Mouse (Mus musculus) liver, postnatal 0 days (tissue): ENCODE data around the gene 9930021J03Rik. TPM values are rescaled to one million over a fixed set of nuclear protein-coding genes. Genes with fewer than 3 reads are reported as not detected.

Source experiments
- ATAC-seq: fragments of 200-750 bp; cut with Nextera tagmentation; 2 replicates; pipeline ENCODE4 v1.8.0; 2017; ENCODE audit warnings: mild to moderate bottlenecking, moderate library complexity
- DNase-seq: peaks from one replicate; pipeline ENCODE4 v3.0.0-alpha.2; 2016
- H3K27ac ChIP-seq: fragments of 300-500 bp; sonication (generic); 2 replicates; pipeline ENCODE4 v1.5.1; 2014; ENCODE audit warnings: antibody characterized with exemption, moderate library complexity, mild to moderate bottlenecking, low read depth
- H3K27me3 ChIP-seq: fragments of 300-500 bp; sonication (generic); 2 replicates; pipeline ENCODE4 v1.6.1; 2014; ENCODE audit warnings: low read length, control low read depth, mixed read lengths; ENCODE audit not compliant: insufficient read depth
- H3K36me3 ChIP-seq: fragments of 300-500 bp; sonication (generic); replicated peaks from 2 replicates; pipeline ENCODE4 v1.6.1; 2014; ENCODE audit warnings: mild to moderate bottlenecking, control low read depth, low read length, moderate library complexity, mixed read lengths; ENCODE audit not compliant: insufficient read depth
- H3K4me1 ChIP-seq: fragments of 300-500 bp; sonication (generic); 2 replicates; pipeline ENCODE4 v1.6.1; 2014; ENCODE audit warnings: antibody characterized with exemption, mild to moderate bottlenecking, control low read depth; ENCODE audit not compliant: insufficient read depth
- H3K4me2 ChIP-seq: fragments of 300-500 bp; sonication (generic); 2 replicates; pipeline ENCODE4 v1.6.1; 2014; ENCODE audit warnings: low read depth, mild to moderate bottlenecking, low read length, moderate library complexity, mixed read lengths
- H3K4me3 ChIP-seq: fragments of 300-500 bp; sonication (generic); 2 replicates; pipeline ENCODE4 v1.5.1; 2014; ENCODE audit warnings: low read depth, low read length
- H3K9ac ChIP-seq: fragments of 300-500 bp; sonication (generic); replicated peaks from 2 replicates; pipeline ENCODE4 v1.6.1; 2014; ENCODE audit warnings: mild to moderate bottlenecking, moderate library complexity
- H3K9me3 ChIP-seq: fragments of 300-500 bp; sonication (generic); 2 replicates; pipeline ENCODE4 v1.6.1; 2016; ENCODE audit warnings: mild to moderate bottlenecking, control low read depth, low read length, mixed read lengths
- CTCF ChIP-seq: sonication (generic); IDR thresholded peaks from 2 replicates; pipeline ENCODE4 v1.5.1; 2016; ENCODE audit warnings: antibody characterized with exemption, low read depth
- EP300 ChIP-seq: IDR thresholded peaks from 2 replicates; pipeline ENCODE4 v1.6.1; 2016; ENCODE audit warnings: antibody characterized with exemption, low read depth, mild to moderate bottlenecking
- WGBS: fragments of 180-500 bp; shearing (Covaris S2); extraction: QIAGEN DNeasy Blood & Tissue Kit; methylation state at CpG from one replicate; pipeline ENCODE4 v1.1.7; 2014; ENCODE audit not compliant: insufficient replicate concordance; 5-methylcytosine and 5-hydroxymethylcytosine counted together
- polyA plus RNA-seq: library from polyadenylated mRNA; unstranded; fragments of >200 nt; fragmentation: Nextera tagmentation; extraction: Ambion mirVana; gene quantifications from 2 replicates; pipeline ENCODE4 v1.2.1, GENCODE M21; 2015

The 9930021J03Rik gene
- polyA plus RNA-seq, 1 experiment from 2014 or later = 1.4 TPM

DNA sequence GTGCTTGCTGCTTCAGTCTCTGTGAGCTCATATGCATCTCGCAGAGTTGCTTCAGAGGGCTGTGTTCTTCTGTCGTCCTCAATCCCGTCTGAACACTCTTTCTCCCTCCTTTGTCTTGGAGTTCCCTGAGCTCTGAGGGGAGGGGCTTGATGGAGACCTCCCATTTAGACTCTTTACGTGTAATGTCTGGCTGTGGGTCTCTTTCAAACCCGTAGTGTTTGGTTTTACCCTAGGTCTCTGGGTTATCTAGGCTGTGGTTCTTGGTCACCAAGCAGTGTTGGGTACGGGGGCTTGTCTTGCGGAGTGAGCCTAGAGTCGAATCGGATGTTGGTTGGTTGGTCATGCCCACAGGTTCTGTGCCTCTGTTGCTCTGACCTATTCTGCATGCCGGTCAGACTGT is 110.7 kb downstream of the 9930021J03Rik start:
- DNase-seq = no peak
- Histone ChIP-seq H3K4me3 (no peak overlapping the region), H3K4me1 (no peaks in the 10 kb centered on the region), H3K36me3 (no peaks in the 10 kb centered on the region), H3K9me3 (no peaks in the 10 kb centered on the region), H3K4me2 (no peak overlapping the region), H3K27me3 (no peaks in the 10 kb centered on the region), H3K27ac (no peak overlapping the region), H3K9ac (no peak overlapping the region)
- ATAC-seq = no peak
- no peak for TF ChIP-seq EP300
- no peak for TF ChIP-seq CTCF
- 88% methylated on average over 10 of the region's 10 CpGs for WGBS

DNA sequence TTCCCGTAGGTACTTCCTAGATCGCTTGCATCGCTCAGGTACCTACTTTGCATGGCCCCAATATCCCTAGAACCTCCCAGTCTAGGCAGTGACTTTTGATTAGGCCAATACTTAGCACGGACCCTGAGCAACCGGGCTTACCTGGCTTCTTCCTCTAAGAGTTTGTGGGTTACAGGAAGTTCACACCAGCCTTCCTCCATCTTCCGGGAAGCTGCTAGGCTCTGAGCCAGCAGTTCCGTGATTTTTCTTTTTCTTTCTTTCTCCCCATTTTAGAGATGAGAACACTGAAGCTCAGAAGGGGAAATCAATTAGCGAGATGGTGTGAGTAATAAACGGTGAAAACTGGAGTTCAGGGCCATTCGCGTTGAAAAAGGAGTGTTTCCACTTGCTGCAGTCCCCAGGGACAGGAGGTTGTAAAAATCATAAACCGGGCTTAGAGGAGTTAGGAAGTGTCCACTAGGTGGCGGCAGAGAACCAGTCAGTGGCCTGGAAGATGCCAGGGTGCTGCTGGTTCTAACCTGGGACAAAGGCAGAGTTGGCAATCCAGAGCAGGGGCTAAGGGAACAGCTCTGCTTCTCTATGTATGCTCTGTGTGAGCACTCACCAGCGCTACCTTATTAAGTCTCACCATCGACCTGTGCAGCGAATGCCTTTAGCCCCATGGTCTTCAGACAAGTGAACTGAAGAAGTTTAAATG is 121.8 kb downstream of the 9930021J03Rik start:
- H3K4me2 ChIP-seq = no peak overlapping the region
- 0 out of 2 replicates have a peak, but pooled peaks cover 2% of the 10 kb centered on the region for H3K9me3 ChIP-seq
- H3K4me3 ChIP-seq = no peak overlapping the region
- H3K4me1 ChIP-seq = no peaks in the 10 kb centered on the region
- TF ChIP-seq CTCF = peak; percentile 91
- no peak for TF ChIP-seq EP300
- WGBS = 55% methylated on average over 16 of the region's 16 CpGs
- no peak overlapping the region for H3K27ac ChIP-seq
- no peaks in the 10 kb centered on the region for H3K27me3 ChIP-seq
- no peaks in the 10 kb centered on the region for H3K36me3 ChIP-seq
- ATAC-seq (no peak), DNase-seq (peak; percentile 78)
- no peak overlapping the region for H3K9ac ChIP-seq

DNA sequence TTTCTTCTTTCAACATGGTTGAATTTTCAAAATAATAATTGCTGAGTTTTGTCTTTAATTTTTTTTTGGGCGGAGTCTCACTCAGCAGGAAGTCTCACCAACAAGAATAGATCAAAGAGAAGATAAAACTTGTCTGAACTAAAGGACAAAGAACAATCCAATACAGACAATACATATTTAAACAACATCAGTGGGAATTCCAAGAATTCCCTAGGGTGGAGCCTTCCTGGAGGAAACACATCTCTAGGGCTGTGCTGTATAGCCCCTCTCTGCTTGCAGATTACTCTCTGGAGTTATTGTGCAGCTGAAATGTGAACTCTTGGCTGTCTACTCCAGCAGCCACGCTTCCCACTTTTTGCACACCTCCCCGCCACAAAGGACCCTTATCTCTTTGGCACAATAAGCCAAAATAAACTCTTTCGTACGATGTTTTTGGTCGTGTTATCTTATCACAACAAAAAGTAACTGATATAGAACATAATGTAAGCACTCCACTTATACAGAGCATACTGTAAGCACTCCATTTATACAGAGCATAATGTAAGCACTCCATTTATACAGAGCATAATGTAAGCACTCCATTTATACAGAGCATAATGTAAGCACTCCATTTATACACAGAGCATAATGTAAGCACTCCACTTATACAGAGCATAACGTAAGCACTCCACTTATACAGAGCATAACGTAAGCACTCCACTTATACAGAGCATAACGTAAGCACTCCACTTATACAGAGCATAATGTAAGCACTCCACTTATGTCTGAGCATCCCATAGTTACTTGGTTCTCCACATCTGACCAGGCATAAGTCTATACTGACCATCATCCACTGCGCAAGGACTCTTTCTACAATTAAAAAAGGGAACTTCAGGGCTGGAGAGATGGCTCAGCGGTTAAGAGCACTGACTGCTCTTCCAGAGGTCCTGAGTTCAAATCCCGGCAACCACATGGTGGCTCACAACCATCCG is 125.3 kb downstream of the 9930021J03Rik start:
- no peak overlapping the region for H3K9ac ChIP-seq
- ATAC-seq = no peak
- H3K27me3 ChIP-seq = no peaks in the 10 kb centered on the region
- 64% methylated on average over 13 of the region's 13 CpGs for WGBS
- no peak overlapping the region for H3K4me2 ChIP-seq
- TF ChIP-seq CTCF (no peak), EP300 (no peak)
- no peak overlapping the region for H3K27ac ChIP-seq
- no peak overlapping the region for H3K4me3 ChIP-seq
- H3K36me3 ChIP-seq = no peaks in the 10 kb centered on the region
- peaks cover 4% of the 10 kb centered on the region for H3K4me1 ChIP-seq
- no peak for DNase-seq
- H3K9me3 ChIP-seq = 0 out of 2 replicates have a peak, but pooled peaks cover 2% of the 10 kb centered on the region

DNA sequence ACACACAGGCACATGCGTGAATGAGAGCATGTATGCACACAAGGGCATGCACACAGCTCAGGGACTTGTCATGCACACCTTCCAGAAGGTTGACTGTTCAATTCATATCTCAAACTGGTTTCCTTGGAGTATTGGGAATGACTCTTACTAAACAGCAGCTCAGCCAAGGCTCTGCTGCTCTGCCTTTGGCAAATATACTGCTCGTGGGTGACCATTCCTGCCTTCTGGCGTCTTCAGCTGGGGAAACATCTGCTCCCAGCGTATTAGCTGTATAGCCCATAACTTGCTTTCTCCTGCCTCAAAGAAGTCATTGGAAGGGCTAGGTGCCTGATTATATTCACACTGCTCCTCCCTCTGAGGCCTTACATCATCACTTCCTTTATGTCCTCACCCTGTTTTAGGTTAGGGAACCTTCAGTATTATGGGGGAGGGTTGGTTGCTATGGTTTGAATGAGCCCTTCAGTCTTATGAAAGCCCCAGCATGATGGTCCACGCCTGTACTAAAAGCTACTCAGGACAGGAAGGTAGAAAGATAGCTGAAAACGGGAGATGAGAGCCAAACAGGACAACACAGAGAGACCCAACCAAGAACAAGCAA is 127.5 kb downstream of the 9930021J03Rik start:
- Histone ChIP-seq H3K4me3 (no peak overlapping the region), H3K4me2 (no peak overlapping the region), H3K27ac (no peak overlapping the region), H3K4me1 (peaks cover 4% of the 10 kb centered on the region), H3K36me3 (no peaks in the 10 kb centered on the region), H3K9me3 (no peaks in the 10 kb centered on the region), H3K27me3 (no peaks in the 10 kb centered on the region), H3K9ac (no peak overlapping the region)
- DNase-seq (no peak), ATAC-seq (no peak)
- WGBS = 71% methylated on average over 6 of the region's 6 CpGs
- TF ChIP-seq EP300 (no peak), CTCF (no peak)

GRCm38 (mm10) chr19:29676479-29677193 is 129.2 kb downstream of the 9930021J03Rik start:
- WGBS = 82% methylated on average over 10 of the region's 10 CpGs

More at GRCm38 (mm10) chr19:29676479-29677193, 129.2 kb downstream of the 9930021J03Rik start:
- Histone ChIP-seq H3K4me1 (peaks cover 4% of the 10 kb centered on the region), H3K4me3 (no peak overlapping the region), H3K9ac (no peak overlapping the region), H3K27ac (no peak overlapping the region), H3K36me3 (no peaks in the 10 kb centered on the region), H3K9me3 (no peaks in the 10 kb centered on the region), H3K27me3 (no peaks in the 10 kb centered on the region), H3K4me2 (no peak overlapping the region)
- no peak for DNase-seq
- TF ChIP-seq CTCF (no peak), EP300 (no peak)
- peak; percentile 65 for ATAC-seq
